Mouse (Mus musculus) large intestine, adult 2 months (tissue): Measurements from ENCODE around the gene Xntrpc. TPM values are rescaled to one million over a fixed set of nuclear protein-coding genes. Genes with fewer than 3 reads are reported as not detected.

Source experiments
- DNase-seq: peaks from one replicate; pipeline ENCODE4 v3.0.0-alpha.2; 2012; ENCODE audit warnings: low read depth, low spot score
- WGBS: fragments of 180-500 bp; shearing (Covaris S2); methylation state at CpG from one replicate; pipeline ENCODE4 v1.1.7; 2018; 5-methylcytosine and 5-hydroxymethylcytosine counted together
- polyA plus RNA-seq: library from polyadenylated mRNA; depleted of rRNA; stranded (reverse); fragments of >200 nt; gene quantifications from 2 replicates; pipeline ENCODE4 v1.2.3, GENCODE M21; 2012; rRNA removed

The Xntrpc gene
- polyA plus RNA-seq, 1 experiment, result 1.5 TPM

DNA sequence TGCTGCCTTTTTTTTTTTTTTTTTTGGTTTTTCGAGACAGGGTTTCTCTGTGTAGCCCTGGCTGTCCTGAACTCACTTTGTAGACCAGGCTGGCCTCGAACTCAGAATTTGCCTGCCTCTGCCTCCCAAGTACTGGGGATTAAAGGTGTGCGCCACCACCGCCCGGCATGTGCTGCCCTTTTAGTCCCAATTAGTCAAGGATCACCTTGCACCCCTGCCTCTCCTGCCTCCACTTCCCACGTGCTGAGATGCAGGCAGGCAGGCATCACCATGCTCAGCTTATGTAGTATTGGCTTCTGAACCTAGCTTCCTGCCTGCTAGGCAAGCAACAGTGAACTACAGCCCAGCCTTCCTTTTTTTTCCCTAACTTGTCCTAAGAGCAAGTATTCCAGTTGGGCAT is 51.9 kb downstream of the Xntrpc start:
- 72% methylated on average over 6 of the region's 6 CpGs for WGBS
- DNase-seq, result no peak

DNA sequence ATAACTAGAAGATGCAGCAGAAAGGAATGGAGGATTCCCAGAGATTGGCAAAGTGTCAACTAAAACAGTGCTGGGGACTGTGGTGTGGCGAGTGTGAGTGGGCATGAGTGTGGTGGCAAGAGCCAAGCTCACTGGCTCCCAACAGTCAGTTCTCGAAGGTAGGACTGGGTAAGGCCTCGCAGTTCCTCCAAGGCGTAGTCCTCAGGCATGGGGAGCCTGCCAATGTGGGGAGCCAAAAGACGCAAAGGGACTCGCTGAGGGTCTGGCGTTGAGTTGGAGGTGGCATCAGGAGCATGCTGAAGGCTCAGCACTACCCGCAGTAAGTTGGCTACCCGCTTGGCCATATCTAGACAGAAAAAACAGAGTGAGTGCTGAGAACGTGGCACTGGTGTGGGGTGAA is 54.8 kb downstream of the Xntrpc start:
- no peak for DNase-seq
- WGBS, result 94% methylated on average over 10 of the region's 10 CpGs

DNA sequence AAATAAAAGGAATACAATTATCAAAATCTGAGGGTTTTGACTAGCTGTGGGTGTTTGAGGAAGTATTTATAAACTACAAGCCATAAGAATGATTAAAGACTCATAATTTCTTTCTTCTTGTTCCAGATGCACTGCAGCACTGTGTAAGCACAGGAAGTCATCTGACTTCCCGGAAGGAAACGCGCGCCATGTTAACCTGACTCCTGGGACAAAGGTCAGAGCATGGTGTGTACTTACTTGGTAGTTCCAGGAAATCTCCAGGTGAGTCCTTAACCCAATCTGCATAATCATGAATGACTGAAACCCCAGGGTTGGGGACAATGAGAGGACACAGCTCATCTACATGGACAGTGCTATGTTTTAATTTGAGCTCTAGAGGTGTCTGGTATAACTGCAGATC is 66.9 kb downstream of the Xntrpc start:
- WGBS, result 83% methylated on average over 4 of the region's 4 CpGs
- DNase-seq, result no peak

DNA sequence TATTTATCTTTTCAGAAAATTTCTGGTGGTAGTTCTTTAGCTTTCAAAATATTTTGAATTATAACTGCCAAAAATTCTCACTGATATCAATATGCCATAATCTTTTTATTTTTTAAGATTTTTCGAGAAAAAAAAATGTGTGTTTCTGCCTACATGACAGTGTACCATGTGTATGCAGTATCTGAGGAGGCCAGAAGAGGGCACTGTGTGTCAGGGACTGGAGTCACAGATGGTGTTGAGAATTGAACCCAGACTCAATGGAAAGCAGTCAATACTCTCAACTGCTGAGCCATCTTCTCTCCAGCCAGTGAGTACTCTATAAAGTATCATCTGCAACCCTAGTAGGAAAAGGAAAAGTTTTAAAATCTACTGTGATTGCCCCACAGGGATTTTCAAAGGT is 72.0 kb downstream of the Xntrpc start:
- 80% methylated on average over 1 of the region's 1 CpGs for WGBS
- no peak for DNase-seq

DNA sequence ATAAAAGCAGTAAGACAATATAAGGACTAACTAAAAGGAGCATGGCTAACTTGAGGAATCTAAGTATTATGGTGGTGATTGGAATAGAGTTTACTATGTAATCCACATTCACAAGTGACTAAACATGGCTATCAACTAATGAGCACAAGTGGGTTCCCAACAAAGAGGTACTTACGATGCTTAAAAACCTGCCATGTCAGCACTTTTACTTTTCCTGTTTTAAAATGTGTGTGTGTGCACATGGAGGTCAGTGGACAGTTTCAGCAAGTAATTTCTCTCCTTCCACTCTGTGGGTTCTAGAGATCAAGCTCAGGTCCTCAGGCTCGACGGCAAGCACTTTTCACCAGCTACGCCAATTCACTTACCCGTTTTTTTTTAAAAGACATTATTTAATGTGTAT is 72.4 kb downstream of the Xntrpc start:
- 98% methylated on average over 5 of the region's 5 CpGs for WGBS
- DNase-seq, result no peak

Other genes with a start within 250 kb of the Xntrpc start
- 0.41 and 0.45 TPM in 2 replicates for gene Phox2a, start 247.4 kb upstream of the Xntrpc start, polyA plus RNA-seq
- gene Inppl1, start 227.5 kb upstream of the Xntrpc start, polyA plus RNA-seq, result 54.1 and 73.6 TPM in 2 replicates
- 2.8 and 5.6 TPM in 2 replicates for gene Folr2, start 208.5 kb upstream of the Xntrpc start, polyA plus RNA-seq
- gene Anapc15, start 202.0 kb upstream of the Xntrpc start, polyA plus RNA-seq, result 46.4 and 67.7 TPM in 2 replicates
- gene Folr1, start 194.9 kb upstream of the Xntrpc start, polyA plus RNA-seq, result 1.3 and 2.8 TPM in 2 replicates
- 185 and 198 TPM in 2 replicates for gene Lamtor1, start 159.8 kb upstream of the Xntrpc start, polyA plus RNA-seq
- gene Tomt, start 159.4 kb upstream of the Xntrpc start, polyA plus RNA-seq, result 0.11 and 0.14 TPM in 2 replicates
- gene Lrrc51, start 131.8 kb upstream of the Xntrpc start, polyA plus RNA-seq, result 6.3 and 6.8 TPM in 2 replicates
- gene Numa1, start 131.6 kb upstream of the Xntrpc start, polyA plus RNA-seq, result 44.7 and 56.1 TPM in 2 replicates
- 25.7 and 49.6 TPM in 2 replicates for gene Il18bp, start 47.0 kb upstream of the Xntrpc start, polyA plus RNA-seq
- gene Rnf121, start 244 bp upstream of the Xntrpc start, polyA plus RNA-seq, result 39.9 and 70.6 TPM in 2 replicates
- 14.3 and 14.4 TPM in 2 replicates for gene Xndc1, start 202 bp upstream of the Xntrpc start, polyA plus RNA-seq
- not detected in 2 replicates for gene Trpc2, start 17.4 kb downstream of the Xntrpc start, polyA plus RNA-seq
- gene Art1, start 36.0 kb downstream of the Xntrpc start, polyA plus RNA-seq, result 0.09 TPM in 1 of 2 replicates, not detected in the other
- 0.24 and 0.29 TPM in 2 replicates for gene Art5, start 43.8 kb downstream of the Xntrpc start, polyA plus RNA-seq
- gene Chrna10, start 51.1 kb downstream of the Xntrpc start, polyA plus RNA-seq, result 0.26 and 0.60 TPM in 2 replicates
- gene Nup98, start 144.5 kb downstream of the Xntrpc start, polyA plus RNA-seq, result 11.7 and 15.5 TPM in 2 replicates
- gene Pgap2, start 144.5 kb downstream of the Xntrpc start, polyA plus RNA-seq, result 48.3 and 64.8 TPM in 2 replicates
- gene Rhog, start 190.3 kb downstream of the Xntrpc start, polyA plus RNA-seq, result 104 and 114 TPM in 2 replicates
- 21.6 and 25.3 TPM in 2 replicates for gene Stim1, start 202.1 kb downstream of the Xntrpc start, polyA plus RNA-seq